Mouse (Mus musculus) cerebral cortex, adult 2 months (tissue): ENCODE results near the gene Atp6v1c2.

ENCODE experiments used
- WGBS: fragments of 180-500 bp; shearing (Covaris S2); methylation state at CpG from one replicate; pipeline ENCODE4 v1.1.7; 2018; 5-methylcytosine and 5-hydroxymethylcytosine counted together

Atp6v1c2 gene

GRCm38 (mm10) chr12:17256905-17257304, 72.3 kb downstream of the Atp6v1c2 start:
- WGBS, result 1% methylated on average over 10 of the region's 10 CpGs

- 73% methylated on average over 6 of the region's 6 CpGs for WGBS
Measured at GRCm38 (mm10) chr12:17255602-17256001, 73.6 kb downstream of the Atp6v1c2 start.

GRCm38 (mm10) chr12:17253069-17253468, 76.1 kb downstream of the Atp6v1c2 start:
- 8% methylated on average over 9 of the region's 9 CpGs for WGBS

GRCm38 (mm10) chr12:17250962-17251361, 78.2 kb downstream of the Atp6v1c2 start:
- WGBS, result 74% methylated on average over 8 of the region's 8 CpGs

GRCm38 (mm10) chr12:17241614-17242013, 87.5 kb downstream of the Atp6v1c2 start:
- 57% methylated on average over 9 of the region's 9 CpGs for WGBS

GRCm38 (mm10) chr12:17241016-17241415, 88.1 kb downstream of the Atp6v1c2 start:
- 55% methylated on average over 2 of the region's 2 CpGs for WGBS

GRCm38 (mm10) chr12:17238588-17239427, 90.4 kb downstream of the Atp6v1c2 start:
- 44% methylated on average over 12 of the region's 12 CpGs for WGBS

- 46% methylated on average over 11 of the region's 11 CpGs for WGBS
Measured at GRCm38 (mm10) chr12:17235535-17236313, 93.4 kb downstream of the Atp6v1c2 start.
